Comparison of ENCODE assay signal across 8 mouse cellular contexts in genomic region chr6:87850155-87850899, GRCm38 (mm10). TPM values are rescaled to one million over a fixed set of nuclear protein-coding genes. Genes with fewer than 3 reads are reported as not detected.
DNase-seq lines count a peak whose midpoint lies in the region; ATAC-seq and TF ChIP-seq lines count a peak whose summit lies in the region.

No protein-coding gene starts in this region.

- H3K4me3 ChIP-seq in hindbrain, embryonic 16.5 days (ENCODE audit: low read length): peak overlapping the region; percentile 65
- H3K4me3 ChIP-seq in limb, embryonic 13.5 days: peak overlapping the region; percentile 99
- H3K4me3 ChIP-seq in midbrain, embryonic 13.5 days (replicated peaks): peak overlapping the region; percentile 99
- peak overlapping the region; percentile 98 for H3K4me3 ChIP-seq in testis, adult 2 months (ENCODE audit: control insufficient read depth, low read depth, low read length)

- TF ChIP-seq CTCF in testis, adult 2 months (IDR thresholded peaks at IDR 0.05; ENCODE audit: control insufficient read depth, insufficient read depth, insufficient replicate concordance, low read depth, low read length): no peak

- 0% methylated on average over 56 of the region's 73 CpGs for WGBS in hindbrain, embryonic 16.5 days
- under 1% methylated on average over 69 of the region's 73 CpGs for WGBS in limb, embryonic 13.5 days
- under 1% methylated on average over 73 of the region's 73 CpGs for WGBS in midbrain, embryonic 13.5 days

- peak overlapping the region; percentile 75 for H3K9ac ChIP-seq in hindbrain, embryonic 16.5 days (ENCODE audit: low read depth, low read length)
- H3K9ac ChIP-seq in limb, embryonic 13.5 days: peak overlapping the region; percentile 99
- H3K9ac ChIP-seq in midbrain, embryonic 13.5 days (replicated peaks): peak overlapping the region; percentile 98

- peaks cover under 1% of the 10 kb centered on the region for H3K36me3 ChIP-seq in hindbrain, embryonic 16.5 days (ENCODE audit: control insufficient read depth, insufficient read depth, low read length)
- peaks cover 17% of the 10 kb centered on the region for H3K36me3 ChIP-seq in limb, embryonic 13.5 days
- peaks cover 8% of the 10 kb centered on the region for H3K36me3 ChIP-seq in midbrain, embryonic 13.5 days
- H3K36me3 ChIP-seq in testis, adult 2 months (ENCODE audit: control insufficient read depth, insufficient read depth, low read length): no peaks in the 10 kb centered on the region

- TF ChIP-seq POLR2A in testis, adult 2 months (IDR thresholded peaks at IDR 0.05; ENCODE audit: control insufficient read depth, low read depth, low read length): no peak

- peak; percentile 30 to 39 for DNase-seq in thymus, postnatal 10 days (ENCODE audit: low spot score in 2 of 2)
- no peak for DNase-seq in thymus, postnatal 25 days
- peak; percentile 80 to 83 for DNase-seq in cerebellum, postnatal 10 days
- DNase-seq in gastrocnemius, adult 18-20 months (ENCODE audit: low spot score): peak; percentile 54

- peaks cover 26% of the 10 kb centered on the region for H3K4me1 ChIP-seq in hindbrain, embryonic 16.5 days (ENCODE audit: control insufficient read depth, insufficient read depth, low read depth, low read length)
- H3K4me1 ChIP-seq in limb, embryonic 13.5 days: peaks cover 40% of the 10 kb centered on the region
- peaks cover 38% of the 10 kb centered on the region for H3K4me1 ChIP-seq in midbrain, embryonic 13.5 days (replicated peaks)
- peaks cover 6% of the 10 kb centered on the region for H3K4me1 ChIP-seq in testis, adult 2 months (ENCODE audit: control insufficient read depth, insufficient read depth, low read length)

- H3K27ac ChIP-seq in hindbrain, embryonic 16.5 days (ENCODE audit: low read depth, low read length): peak overlapping the region; percentile 85
- peak overlapping the region; percentile 96 for H3K27ac ChIP-seq in limb, embryonic 13.5 days
- peak overlapping the region; percentile 93 for H3K27ac ChIP-seq in midbrain, embryonic 13.5 days
- H3K27ac ChIP-seq in testis, adult 2 months (ENCODE audit: control insufficient read depth, insufficient read depth, low read depth, low read length): peak overlapping the region; percentile 100

- peak overlapping the region; percentile 88 for H3K4me2 ChIP-seq in hindbrain, embryonic 16.5 days (ENCODE audit: low read length)
- peak overlapping the region; percentile 81 for H3K4me2 ChIP-seq in limb, embryonic 13.5 days (replicated peaks)
- peak overlapping the region; percentile 88 for H3K4me2 ChIP-seq in midbrain, embryonic 13.5 days (replicated peaks)

- no peaks in the 10 kb centered on the region for H3K27me3 ChIP-seq in hindbrain, embryonic 16.5 days (replicated peaks; ENCODE audit: control insufficient read depth, insufficient read depth, low read length)
- no peaks in the 10 kb centered on the region for H3K27me3 ChIP-seq in limb, embryonic 13.5 days
- H3K27me3 ChIP-seq in midbrain, embryonic 13.5 days: no peaks in the 10 kb centered on the region
- H3K27me3 ChIP-seq in testis, adult 2 months (ENCODE audit: control insufficient read depth, insufficient read depth, low read length): no peaks in the 10 kb centered on the region

- no peaks in the 10 kb centered on the region for H3K9me3 ChIP-seq in hindbrain, embryonic 16.5 days (ENCODE audit: control insufficient read depth, low read length)
- no peaks in the 10 kb centered on the region for H3K9me3 ChIP-seq in limb, embryonic 13.5 days
- no peaks in the 10 kb centered on the region for H3K9me3 ChIP-seq in midbrain, embryonic 13.5 days

- ATAC-seq in hindbrain, embryonic 16.5 days: peak; percentile 75
- peak; percentile 80 for ATAC-seq in limb, embryonic 13.5 days (ENCODE audit: low FRiP score, low read depth)
- peak; percentile 89 for ATAC-seq in midbrain, embryonic 13.5 days

RNA-seq across cellular contexts. Expression of gene Cnbp, which starts 0.6 kb away (rescaled TPM):
- 100 to 1,000 TPM; 462 to 552 TPM for total RNA-seq in gastrocnemius, adult 18-20 months (2021)
- 533 and 548 TPM in 2 replicates for polyA plus RNA-seq in hindbrain, embryonic 16.5 days (2015; fragmentation: Nextera tagmentation; extraction: Ambion mirVana)
- 1,115 and 1,121 TPM in 2 replicates for polyA plus RNA-seq in limb, embryonic 13.5 days (2015; fragmentation: Nextera tagmentation; extraction: Ambion mirVana)
- 700 and 708 TPM in 2 replicates for polyA plus RNA-seq in midbrain, embryonic 13.5 days (2015; fragmentation: Nextera tagmentation; extraction: Ambion mirVana)
- 111 and 130 TPM in 2 replicates for polyA plus RNA-seq in testis, adult 2 months (2012; rRNA removed)

RNA-seq across cellular contexts. Expression of gene Isy1, which starts 11.7 kb away (rescaled TPM):
- 10 to 100 TPM; 19.5 to 22.6 TPM for total RNA-seq in gastrocnemius, adult 18-20 months (2021)
- polyA plus RNA-seq in hindbrain, embryonic 16.5 days (2015; fragmentation: Nextera tagmentation; extraction: Ambion mirVana): 24.0 and 24.4 TPM in 2 replicates
- 46.7 and 53.7 TPM in 2 replicates for polyA plus RNA-seq in limb, embryonic 13.5 days (2015; fragmentation: Nextera tagmentation; extraction: Ambion mirVana)
- 34.4 and 36.9 TPM in 2 replicates for polyA plus RNA-seq in midbrain, embryonic 13.5 days (2015; fragmentation: Nextera tagmentation; extraction: Ambion mirVana)
- polyA plus RNA-seq in testis, adult 2 months (2012; rRNA removed): 6.4 and 6.7 TPM in 2 replicates

RNA-seq across cellular contexts. Expression of gene Gm45140, which starts 14.7 kb away (rescaled TPM):
- under 1 TPM in 1 of 2 experiments, not detected in 1; 0.59 TPM for total RNA-seq in gastrocnemius, adult 18-20 months (2021)
- polyA plus RNA-seq in hindbrain, embryonic 16.5 days (2015; fragmentation: Nextera tagmentation; extraction: Ambion mirVana): 2.9 and 3.9 TPM in 2 replicates
- 3.7 and 6.8 TPM in 2 replicates for polyA plus RNA-seq in limb, embryonic 13.5 days (2015; fragmentation: Nextera tagmentation; extraction: Ambion mirVana)
- 3.2 and 3.3 TPM in 2 replicates for polyA plus RNA-seq in midbrain, embryonic 13.5 days (2015; fragmentation: Nextera tagmentation; extraction: Ambion mirVana)
- 0.52 and 0.95 TPM in 2 replicates for polyA plus RNA-seq in testis, adult 2 months (2012; rRNA removed)

RNA-seq across cellular contexts. Expression of gene Copg1, which starts 37.3 kb away (rescaled TPM):
- 10 to 100 TPM; 27.9 to 28.9 TPM for total RNA-seq in gastrocnemius, adult 18-20 months (2021)
- 220 and 225 TPM in 2 replicates for polyA plus RNA-seq in hindbrain, embryonic 16.5 days (2015; fragmentation: Nextera tagmentation; extraction: Ambion mirVana)
- polyA plus RNA-seq in limb, embryonic 13.5 days (2015; fragmentation: Nextera tagmentation; extraction: Ambion mirVana): 186 and 193 TPM in 2 replicates
- polyA plus RNA-seq in midbrain, embryonic 13.5 days (2015; fragmentation: Nextera tagmentation; extraction: Ambion mirVana): 159 TPM in 2 replicates
- 19.3 and 21.5 TPM in 2 replicates for polyA plus RNA-seq in testis, adult 2 months (2012; rRNA removed)

RNA-seq across cellular contexts. Expression of gene Rab43, which starts 38.4 kb away (rescaled TPM):
- total RNA-seq in gastrocnemius, adult 18-20 months (2021): 1 to 10 TPM; 3.2 to 5.9 TPM
- polyA plus RNA-seq in hindbrain, embryonic 16.5 days (2015; fragmentation: Nextera tagmentation; extraction: Ambion mirVana): 9.4 and 11.7 TPM in 2 replicates
- polyA plus RNA-seq in limb, embryonic 13.5 days (2015; fragmentation: Nextera tagmentation; extraction: Ambion mirVana): 9.8 and 10.3 TPM in 2 replicates
- 7.5 and 9.6 TPM in 2 replicates for polyA plus RNA-seq in midbrain, embryonic 13.5 days (2015; fragmentation: Nextera tagmentation; extraction: Ambion mirVana)
- 19.5 and 20.0 TPM in 2 replicates for polyA plus RNA-seq in testis, adult 2 months (2012; rRNA removed)
